Mouse (Mus musculus): ENCODE results near the gene Map3k3.

- TF ChIP-seq CTCF (IDR thresholded peaks at IDR 0.05; ENCODE audit: low read depth) (no peak), EP300 (IDR thresholded peaks at IDR 0.05; ENCODE audit: low read depth) (no peak)
Observed at GRCm38 (mm10) chr11:106157154-106157553, 72.7 kb downstream of the Map3k3 start.
